Mouse (Mus musculus): ENCODE measurements around the gene Peli2. TPM values are rescaled to one million over a fixed set of nuclear protein-coding genes. Genes with fewer than 3 reads are reported as not detected.

Gene Peli2
- polyA plus RNA-seq, 1 experiment from 2014 or later = 4.0 TPM

DNA sequence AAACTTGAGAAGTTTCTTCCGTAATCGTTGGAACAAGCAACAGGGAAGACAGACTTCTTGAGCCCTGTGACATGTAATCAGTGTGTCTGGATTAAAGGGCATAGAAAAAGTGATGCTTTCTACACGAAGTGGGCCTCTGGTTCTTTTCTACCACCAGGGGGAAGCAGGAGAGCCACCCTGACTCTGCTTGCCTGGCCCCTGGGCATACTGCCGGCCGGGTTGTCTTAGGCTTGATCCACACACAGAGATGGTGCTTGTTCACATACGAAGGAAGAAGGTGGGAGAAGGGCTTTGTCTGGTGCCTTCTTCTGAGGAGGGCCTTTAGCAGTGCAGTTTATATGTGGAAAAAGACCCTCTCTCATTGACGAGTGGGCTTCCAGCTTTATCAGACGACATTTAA is 17.5 kb downstream of the Peli2 start:
- no peak overlapping the region for H3K9ac ChIP-seq (ENCODE audit: low read depth, low read length)
- no peak overlapping the region for H3K4me3 ChIP-seq (ENCODE audit: low read depth, low read length)
- H3K27ac ChIP-seq (ENCODE audit: low read depth, low read length) = no peak overlapping the region
- no peak for ATAC-seq (replicated peaks; ENCODE audit: insufficient number of reproducible peaks, low FRiP score, low TSS enrichment)
- peaks cover 24% of the 10 kb centered on the region for H3K4me1 ChIP-seq (ENCODE audit: control insufficient read depth, insufficient read depth, low read length)
- no peak overlapping the region for H3K4me2 ChIP-seq
- no peaks in the 10 kb centered on the region for H3K36me3 ChIP-seq (ENCODE audit: control insufficient read depth, insufficient read depth, low read length)
- H3K27me3 ChIP-seq (ENCODE audit: control insufficient read depth, insufficient read depth, low read length) = peaks cover 27% of the 10 kb centered on the region
- 46% methylated on average over 8 of the region's 8 CpGs for WGBS (ENCODE audit: insufficient replicate concordance)
- H3K9me3 ChIP-seq (replicated peaks; ENCODE audit: control insufficient read depth, low read length) = no peaks in the 10 kb centered on the region

DNA sequence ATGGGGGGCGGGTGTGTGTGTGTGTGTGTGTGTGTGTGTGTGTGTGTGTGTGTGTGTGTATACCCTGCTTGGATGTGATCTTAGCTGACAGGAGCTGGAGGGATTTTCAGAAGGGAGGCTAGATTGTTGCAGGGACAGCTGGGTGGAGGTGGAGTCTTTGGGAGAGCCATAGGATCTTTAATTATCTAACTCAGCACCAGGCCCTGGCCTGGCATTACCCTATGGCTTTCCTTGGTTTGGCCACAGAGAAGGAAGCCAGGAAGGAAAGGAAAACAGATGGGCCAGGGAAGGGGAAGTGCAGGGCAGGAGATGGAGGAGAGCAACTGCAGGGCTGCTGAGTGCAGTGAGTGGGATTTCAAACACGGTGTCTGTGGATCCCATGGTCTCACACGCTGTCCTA is 18.8 kb downstream of the Peli2 start:
- no peak overlapping the region for H3K4me2 ChIP-seq
- no peaks in the 10 kb centered on the region for H3K9me3 ChIP-seq (replicated peaks; ENCODE audit: control insufficient read depth, low read length)
- H3K9ac ChIP-seq (ENCODE audit: low read depth, low read length) = no peak overlapping the region
- no peaks in the 10 kb centered on the region for H3K36me3 ChIP-seq (ENCODE audit: control insufficient read depth, insufficient read depth, low read length)
- peaks cover 27% of the 10 kb centered on the region for H3K27me3 ChIP-seq (ENCODE audit: control insufficient read depth, insufficient read depth, low read length)
- ATAC-seq (replicated peaks; ENCODE audit: insufficient number of reproducible peaks, low FRiP score, low TSS enrichment) = no peak
- no peak overlapping the region for H3K27ac ChIP-seq (ENCODE audit: low read depth, low read length)
- 79% methylated on average over 3 of the region's 3 CpGs for WGBS (ENCODE audit: insufficient replicate concordance)
- peaks cover 25% of the 10 kb centered on the region for H3K4me1 ChIP-seq (ENCODE audit: control insufficient read depth, insufficient read depth, low read length)
- no peak overlapping the region for H3K4me3 ChIP-seq (ENCODE audit: low read depth, low read length)

DNA sequence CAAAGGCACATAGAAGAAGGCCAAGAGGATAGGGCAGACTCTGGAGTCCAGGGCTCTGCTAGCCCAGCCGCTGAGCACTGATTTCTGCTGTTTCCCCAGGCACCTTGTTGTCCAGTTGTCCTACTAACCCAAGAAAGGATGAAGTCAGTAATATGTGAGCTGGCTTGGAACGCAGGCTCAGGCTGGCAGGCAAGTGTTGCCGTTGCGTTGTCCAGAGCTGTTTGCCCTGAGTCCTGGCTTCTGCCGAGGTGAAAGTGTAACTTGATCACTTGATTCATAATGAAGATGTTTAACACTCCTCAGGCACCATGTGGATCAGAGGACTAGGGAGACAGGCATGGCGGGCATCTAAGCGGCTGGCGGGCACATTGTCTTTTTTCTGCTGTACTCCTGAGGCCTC is 21.1 kb downstream of the Peli2 start:
- H3K9ac ChIP-seq (ENCODE audit: low read depth, low read length) = no peak overlapping the region
- WGBS (ENCODE audit: insufficient replicate concordance) = 74% methylated on average over 8 of the region's 8 CpGs
- H3K4me3 ChIP-seq (ENCODE audit: low read depth, low read length) = no peak overlapping the region
- H3K27ac ChIP-seq (ENCODE audit: low read depth, low read length) = no peak overlapping the region
- H3K36me3 ChIP-seq (ENCODE audit: control insufficient read depth, insufficient read depth, low read length) = no peaks in the 10 kb centered on the region
- H3K9me3 ChIP-seq (replicated peaks; ENCODE audit: control insufficient read depth, low read length) = no peaks in the 10 kb centered on the region
- H3K4me2 ChIP-seq = no peak overlapping the region
- no peak for ATAC-seq (replicated peaks; ENCODE audit: insufficient number of reproducible peaks, low FRiP score, low TSS enrichment)
- peaks cover 30% of the 10 kb centered on the region for H3K27me3 ChIP-seq (ENCODE audit: control insufficient read depth, insufficient read depth, low read length)
- peaks cover 16% of the 10 kb centered on the region for H3K4me1 ChIP-seq (ENCODE audit: control insufficient read depth, insufficient read depth, low read length)

DNA sequence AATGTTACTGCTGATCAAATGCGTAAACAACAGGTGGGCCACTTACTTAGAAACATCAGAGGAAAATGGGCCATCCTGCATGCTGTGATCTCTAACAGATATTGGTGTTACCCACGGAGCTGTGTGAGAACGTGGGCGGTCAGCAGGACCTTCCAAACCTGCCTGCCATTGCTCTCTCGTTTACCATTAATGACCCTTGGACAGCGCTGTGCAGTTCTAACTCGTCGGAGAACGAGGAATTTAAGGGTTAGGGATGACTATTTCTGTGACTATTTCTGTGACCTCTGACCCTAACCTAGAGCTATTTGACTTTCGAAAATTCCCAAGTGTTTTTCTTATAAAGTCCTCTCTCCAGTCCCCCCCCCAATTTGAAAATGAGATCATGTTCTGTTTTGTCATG is 22.1 kb downstream of the Peli2 start:
- Histone ChIP-seq H3K36me3 (ENCODE audit: control insufficient read depth, insufficient read depth, low read length) (no peaks in the 10 kb centered on the region), H3K27me3 (ENCODE audit: control insufficient read depth, insufficient read depth, low read length) (peaks cover 31% of the 10 kb centered on the region), H3K4me2 (no peak overlapping the region), H3K27ac (ENCODE audit: low read depth, low read length) (no peak overlapping the region), H3K4me1 (ENCODE audit: control insufficient read depth, insufficient read depth, low read length) (peaks cover 16% of the 10 kb centered on the region), H3K9me3 (replicated peaks; ENCODE audit: control insufficient read depth, low read length) (no peaks in the 10 kb centered on the region), H3K9ac (ENCODE audit: low read depth, low read length) (no peak overlapping the region), H3K4me3 (ENCODE audit: low read depth, low read length) (no peak overlapping the region)
- WGBS (ENCODE audit: insufficient replicate concordance) = 70% methylated on average over 10 of the region's 10 CpGs
- no peak for ATAC-seq (replicated peaks; ENCODE audit: insufficient number of reproducible peaks, low FRiP score, low TSS enrichment)

DNA sequence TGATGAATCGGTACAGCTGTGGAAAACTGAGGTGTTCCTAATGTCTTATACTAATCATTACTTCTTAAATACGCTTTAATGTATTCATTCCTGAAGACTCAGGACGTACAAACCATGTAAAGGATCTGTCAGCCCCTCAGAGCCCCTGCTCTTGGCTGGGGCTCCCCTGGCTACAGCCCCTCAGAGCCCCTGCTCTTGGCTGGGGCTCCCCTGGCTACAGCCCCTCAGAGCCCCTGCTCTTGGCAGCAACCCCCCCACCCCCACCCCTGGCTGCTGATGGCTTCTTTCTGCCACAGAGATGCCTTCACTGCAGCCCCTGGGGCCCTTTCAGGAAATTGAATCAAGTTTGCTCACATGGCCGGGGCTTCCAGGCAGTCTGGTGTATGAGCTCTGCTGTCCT is 22.5 kb downstream of the Peli2 start:
- Histone ChIP-seq H3K9me3 (replicated peaks; ENCODE audit: control insufficient read depth, low read length) (no peaks in the 10 kb centered on the region), H3K9ac (ENCODE audit: low read depth, low read length) (no peak overlapping the region), H3K4me2 (no peak overlapping the region), H3K27ac (ENCODE audit: low read depth, low read length) (no peak overlapping the region), H3K27me3 (ENCODE audit: control insufficient read depth, insufficient read depth, low read length) (peaks cover 31% of the 10 kb centered on the region), H3K4me1 (ENCODE audit: control insufficient read depth, insufficient read depth, low read length) (peaks cover 16% of the 10 kb centered on the region), H3K36me3 (ENCODE audit: control insufficient read depth, insufficient read depth, low read length) (no peaks in the 10 kb centered on the region), H3K4me3 (ENCODE audit: low read depth, low read length) (no peak overlapping the region)
- WGBS (ENCODE audit: insufficient replicate concordance) = 50% methylated on average over 4 of the region's 4 CpGs
- no peak; the same call in 1 of the 2 replicates for ATAC-seq (replicated peaks; ENCODE audit: insufficient number of reproducible peaks, low FRiP score, low TSS enrichment)

DNA sequence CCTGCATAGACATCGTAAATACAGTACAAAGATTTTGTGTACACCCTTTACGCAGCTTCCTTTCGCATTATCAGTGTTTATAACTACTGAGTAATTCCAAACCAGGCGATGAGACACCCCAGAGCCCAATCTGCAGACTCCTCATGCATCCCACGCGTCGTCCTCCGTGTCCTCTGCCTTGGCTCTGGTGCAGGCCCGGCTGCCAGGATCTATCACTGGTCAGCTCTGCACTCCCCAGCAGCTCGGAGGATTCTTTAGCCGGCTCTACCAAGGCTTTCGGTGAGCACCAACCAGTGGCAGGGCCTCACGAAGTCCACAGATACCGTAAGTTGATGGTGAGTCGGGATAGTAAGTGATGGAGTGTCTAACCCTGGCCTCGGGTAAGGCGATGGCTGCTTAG is 23.7 kb downstream of the Peli2 start:
- H3K4me1 ChIP-seq (ENCODE audit: control insufficient read depth, insufficient read depth, low read length) = peaks cover 16% of the 10 kb centered on the region
- no peak overlapping the region for H3K9ac ChIP-seq (ENCODE audit: low read depth, low read length)
- H3K9me3 ChIP-seq (replicated peaks; ENCODE audit: control insufficient read depth, low read length) = no peaks in the 10 kb centered on the region
- 62% methylated on average over 17 of the region's 17 CpGs for WGBS (ENCODE audit: insufficient replicate concordance)
- no peak overlapping the region for H3K4me2 ChIP-seq
- peaks cover 32% of the 10 kb centered on the region for H3K27me3 ChIP-seq (ENCODE audit: control insufficient read depth, insufficient read depth, low read length)
- H3K4me3 ChIP-seq (ENCODE audit: low read depth, low read length) = no peak overlapping the region
- ATAC-seq (replicated peaks; ENCODE audit: insufficient number of reproducible peaks, low FRiP score, low TSS enrichment) = no peak
- H3K36me3 ChIP-seq (ENCODE audit: control insufficient read depth, insufficient read depth, low read length) = no peaks in the 10 kb centered on the region
- H3K27ac ChIP-seq (ENCODE audit: low read depth, low read length) = no peak overlapping the region

DNA sequence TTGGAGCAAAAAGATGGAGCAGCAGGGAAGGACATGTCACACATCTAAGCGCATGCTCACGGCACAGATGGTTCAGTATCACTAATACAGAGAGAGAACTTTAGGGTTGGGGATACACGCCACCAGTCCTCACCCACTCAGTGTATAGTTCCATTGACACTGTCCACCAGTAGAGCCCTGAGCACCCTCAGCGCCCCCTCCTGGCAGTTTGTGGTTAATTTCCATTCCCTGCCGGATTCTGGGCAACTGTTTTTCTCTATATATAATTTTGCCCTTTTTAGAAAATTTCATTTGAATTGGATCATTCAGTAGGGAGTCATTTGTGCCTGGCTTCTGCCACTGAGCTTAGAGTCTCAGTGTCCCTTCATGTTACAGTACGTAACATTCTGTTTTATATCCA is 27.1 kb downstream of the Peli2 start:
- H3K9ac ChIP-seq (ENCODE audit: low read depth, low read length) = no peak overlapping the region

DNA sequence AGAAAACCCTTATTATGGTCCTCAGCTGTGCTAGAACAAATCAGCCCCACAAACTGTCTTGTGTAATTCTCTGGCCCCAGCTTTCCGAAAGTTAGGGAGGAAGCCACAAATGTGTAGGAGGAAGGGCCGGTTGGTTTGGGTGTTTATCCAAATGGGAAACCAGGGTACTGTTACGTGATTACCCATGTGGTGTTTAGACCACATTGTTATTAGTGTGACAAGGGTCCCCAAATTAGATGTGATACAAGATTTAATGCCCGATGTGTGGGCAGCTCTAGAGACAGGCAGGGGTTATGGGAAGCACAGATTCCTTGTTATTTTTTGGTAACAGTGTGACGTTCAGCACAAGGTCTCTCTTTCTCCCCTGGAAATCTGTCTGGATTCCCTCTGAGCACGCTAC is 28.0 kb downstream of the Peli2 start:
- H3K27ac ChIP-seq (ENCODE audit: low read depth, low read length) = no peak overlapping the region
- no peak for ATAC-seq (replicated peaks; ENCODE audit: insufficient number of reproducible peaks, low FRiP score, low TSS enrichment)
- no peak overlapping the region for H3K4me2 ChIP-seq
- no peak overlapping the region for H3K4me3 ChIP-seq (ENCODE audit: low read depth, low read length)
- peaks cover 10% of the 10 kb centered on the region for H3K4me1 ChIP-seq (ENCODE audit: control insufficient read depth, insufficient read depth, low read length)
- WGBS (ENCODE audit: insufficient replicate concordance) = 84% methylated on average over 6 of the region's 6 CpGs
- no peaks in the 10 kb centered on the region for H3K36me3 ChIP-seq (ENCODE audit: control insufficient read depth, insufficient read depth, low read length)
- peaks cover 11% of the 10 kb centered on the region for H3K27me3 ChIP-seq (ENCODE audit: control insufficient read depth, insufficient read depth, low read length)
- H3K9me3 ChIP-seq (replicated peaks; ENCODE audit: control insufficient read depth, low read length) = no peaks in the 10 kb centered on the region
- H3K9ac ChIP-seq (ENCODE audit: low read depth, low read length) = no peak overlapping the region

More for the DNA sequence above, 27.1 kb downstream of the Peli2 start:
- H3K36me3 ChIP-seq (ENCODE audit: control insufficient read depth, insufficient read depth, low read length) = no peaks in the 10 kb centered on the region
- H3K4me3 ChIP-seq (ENCODE audit: low read depth, low read length) = no peak overlapping the region
- H3K27me3 ChIP-seq (ENCODE audit: control insufficient read depth, insufficient read depth, low read length) = peaks cover 12% of the 10 kb centered on the region
- no peak for ATAC-seq (replicated peaks; ENCODE audit: insufficient number of reproducible peaks, low FRiP score, low TSS enrichment)
- H3K4me2 ChIP-seq = no peak overlapping the region
- no peak overlapping the region for H3K27ac ChIP-seq (ENCODE audit: low read depth, low read length)
- H3K4me1 ChIP-seq (ENCODE audit: control insufficient read depth, insufficient read depth, low read length) = peaks cover 16% of the 10 kb centered on the region
- no peaks in the 10 kb centered on the region for H3K9me3 ChIP-seq (replicated peaks; ENCODE audit: control insufficient read depth, low read length)
- WGBS (ENCODE audit: insufficient replicate concordance) = 79% methylated on average over 6 of the region's 6 CpGs

DNA sequence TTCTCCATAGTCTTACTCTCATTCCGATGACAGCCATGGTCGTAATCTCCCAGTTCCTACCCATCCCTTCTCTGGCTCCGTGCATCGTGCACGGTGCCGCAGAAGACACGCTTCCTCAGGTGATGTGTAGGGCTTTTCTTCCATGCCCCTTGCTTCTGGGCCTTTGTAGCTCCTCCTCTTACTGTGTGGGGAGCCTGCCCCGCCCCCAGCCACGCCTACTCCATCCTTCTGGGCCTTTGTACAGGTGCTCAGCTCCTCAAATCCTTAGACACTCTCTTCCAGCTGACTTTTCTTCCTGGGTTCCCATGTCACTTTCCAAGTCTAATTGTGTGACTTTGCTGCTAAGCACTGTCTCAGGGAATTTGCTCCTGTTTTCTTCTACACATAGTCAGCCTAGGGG is 28.7 kb downstream of the Peli2 start:
- WGBS (ENCODE audit: insufficient replicate concordance) = 79% methylated on average over 9 of the region's 9 CpGs
- peaks cover 3% of the 10 kb centered on the region; the same call in 1 of the 2 replicates for H3K4me1 ChIP-seq (ENCODE audit: control insufficient read depth, insufficient read depth, low read length)

More for the DNA sequence above, 28.7 kb downstream of the Peli2 start:
- no peak for ATAC-seq (replicated peaks; ENCODE audit: insufficient number of reproducible peaks, low FRiP score, low TSS enrichment)
- Histone ChIP-seq H3K27me3 (ENCODE audit: control insufficient read depth, insufficient read depth, low read length) (peaks cover 11% of the 10 kb centered on the region), H3K4me2 (no peak overlapping the region), H3K9me3 (replicated peaks; ENCODE audit: control insufficient read depth, low read length) (no peaks in the 10 kb centered on the region), H3K27ac (ENCODE audit: low read depth, low read length) (no peak overlapping the region), H3K4me3 (ENCODE audit: low read depth, low read length) (no peak overlapping the region), H3K9ac (ENCODE audit: low read depth, low read length) (no peak overlapping the region), H3K36me3 (ENCODE audit: control insufficient read depth, insufficient read depth, low read length) (no peaks in the 10 kb centered on the region)
